Mouse (Mus musculus): Measurements from ENCODE around the gene Nrbp1. TPM values are rescaled to one million over a fixed set of nuclear protein-coding genes. Genes with fewer than 3 reads are reported as not detected.
"Not testable (repeated sequence)": the region's sequence is repeated elsewhere in the genome, so short reads cannot be mapped to it uniquely, and the experiment has no call there.

Gene Nrbp1
- total RNA-seq, 2 experiments from 2014 or later, result 76.3 to 76.6 TPM

DNA sequence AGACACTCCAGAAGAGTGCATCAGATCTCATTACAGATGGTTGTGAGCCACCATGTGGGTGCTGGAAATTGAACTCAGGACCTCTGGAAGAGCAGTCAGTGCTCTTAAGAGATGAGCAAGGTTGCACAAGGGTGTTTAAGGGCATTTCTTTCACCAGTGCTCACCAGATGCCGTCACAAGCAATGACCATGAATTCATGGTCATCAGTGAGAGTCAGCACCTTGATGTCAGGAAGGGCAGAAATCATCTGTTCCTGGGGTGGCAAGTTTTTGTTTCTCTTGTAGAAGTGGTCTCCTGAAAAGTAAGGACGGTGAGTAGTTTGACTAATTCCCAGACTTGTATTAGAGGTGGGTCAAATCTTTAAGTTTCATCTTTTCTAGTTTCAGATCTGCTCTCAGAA lies 36.8 kb upstream of the Nrbp1 start:
- DNase-seq (ENCODE audit: low spot score in 2 of 2), result no peak

DNA sequence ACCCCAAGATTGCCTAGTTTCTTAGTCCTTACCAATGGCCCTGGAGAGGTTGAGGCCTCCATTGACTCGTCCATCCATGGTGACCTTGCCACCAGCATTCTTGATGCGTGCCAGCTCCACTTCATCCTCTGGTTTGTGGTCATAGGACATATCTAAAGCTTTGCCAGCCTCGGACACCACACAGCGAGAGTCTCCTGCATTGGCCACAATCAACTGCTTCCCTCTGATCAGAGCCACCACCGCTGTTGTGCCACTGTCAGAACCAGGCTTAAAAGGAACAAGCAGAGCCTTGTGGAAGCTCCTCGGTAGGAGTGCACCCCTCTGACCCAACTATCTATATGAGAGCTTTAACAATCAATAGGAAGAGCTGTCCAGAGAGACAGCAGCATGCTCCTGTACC lies 36.2 kb upstream of the Nrbp1 start:
- DNase-seq (ENCODE audit: low spot score in 2 of 2), result no peak

- DNase-seq (ENCODE audit: low spot score in 2 of 2), result not testable (repeated sequence)
Observed at GRCm38 (mm10) chr5:31216554-31216953, 24.1 kb upstream of the Nrbp1 start.

DNA sequence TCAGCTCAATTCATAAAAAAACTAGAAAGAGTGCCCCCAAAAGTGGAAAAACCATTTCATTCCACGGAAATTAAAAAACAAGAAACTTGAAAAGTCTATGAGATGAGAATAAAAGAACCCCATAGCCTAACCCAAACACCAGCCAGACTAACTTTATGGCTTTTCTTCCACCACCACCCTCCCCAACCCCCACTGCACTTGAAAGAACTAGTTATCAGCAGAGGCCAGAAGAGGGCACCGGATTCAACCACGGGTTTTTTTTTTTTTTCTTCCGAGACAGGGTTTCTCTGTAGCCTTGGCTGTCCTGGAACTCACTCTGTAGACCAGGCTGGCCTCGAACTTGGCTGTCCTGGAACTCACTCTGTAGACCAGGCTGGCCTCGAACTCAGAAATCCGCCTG lies 22.4 kb upstream of the Nrbp1 start:
- DNase-seq (ENCODE audit: low spot score in 2 of 2), result no peak

DNA sequence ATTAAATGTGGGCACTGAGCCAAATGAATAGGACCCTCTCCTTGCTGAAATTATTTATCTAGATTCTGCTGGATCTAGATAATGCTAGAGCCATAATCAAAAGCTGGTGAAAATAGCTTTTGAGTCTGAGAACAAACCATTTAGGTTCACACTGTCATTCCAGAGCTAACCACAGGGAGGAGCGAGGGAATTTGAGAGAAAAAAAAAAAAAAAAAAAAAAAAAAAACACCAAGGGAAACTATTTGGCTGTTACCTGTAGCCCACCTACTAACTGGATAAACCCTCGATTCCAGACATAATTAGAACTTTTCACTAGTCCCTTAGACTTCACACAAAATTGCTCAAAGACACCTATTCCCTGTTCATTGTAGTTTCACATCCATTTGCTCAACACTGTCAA lies 21.6 kb upstream of the Nrbp1 start:
- DNase-seq (ENCODE audit: low spot score in 2 of 2), result peak in 1 of 2 experiments; percentile 23

DNA sequence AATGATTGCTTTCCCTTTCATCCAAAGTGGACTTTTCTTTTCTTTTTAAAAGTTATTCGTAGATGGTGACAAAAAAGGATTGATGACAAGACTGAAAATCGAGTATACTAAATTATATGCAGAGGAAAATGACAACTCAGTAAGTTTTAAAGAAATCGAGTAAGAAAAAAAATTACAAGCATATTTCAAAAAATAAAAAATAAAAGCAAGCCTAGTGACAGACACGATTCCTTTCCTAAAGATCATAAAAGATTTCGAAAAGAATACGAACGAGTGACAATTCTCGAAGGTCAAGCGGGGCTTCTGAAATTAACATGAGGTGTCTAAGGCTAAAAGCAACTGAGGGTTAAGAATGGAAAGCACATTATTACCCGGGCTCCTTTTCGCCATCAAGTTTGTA lies 21.2 kb upstream of the Nrbp1 start:
- no peak for DNase-seq (ENCODE audit: low spot score in 2 of 2)

- peak in 1 of 2 experiments; percentile 64 for DNase-seq (ENCODE audit: low spot score in 2 of 2)
Observed at GRCm38 (mm10) chr5:31219911-31220447, 20.7 kb upstream of the Nrbp1 start.

DNA sequence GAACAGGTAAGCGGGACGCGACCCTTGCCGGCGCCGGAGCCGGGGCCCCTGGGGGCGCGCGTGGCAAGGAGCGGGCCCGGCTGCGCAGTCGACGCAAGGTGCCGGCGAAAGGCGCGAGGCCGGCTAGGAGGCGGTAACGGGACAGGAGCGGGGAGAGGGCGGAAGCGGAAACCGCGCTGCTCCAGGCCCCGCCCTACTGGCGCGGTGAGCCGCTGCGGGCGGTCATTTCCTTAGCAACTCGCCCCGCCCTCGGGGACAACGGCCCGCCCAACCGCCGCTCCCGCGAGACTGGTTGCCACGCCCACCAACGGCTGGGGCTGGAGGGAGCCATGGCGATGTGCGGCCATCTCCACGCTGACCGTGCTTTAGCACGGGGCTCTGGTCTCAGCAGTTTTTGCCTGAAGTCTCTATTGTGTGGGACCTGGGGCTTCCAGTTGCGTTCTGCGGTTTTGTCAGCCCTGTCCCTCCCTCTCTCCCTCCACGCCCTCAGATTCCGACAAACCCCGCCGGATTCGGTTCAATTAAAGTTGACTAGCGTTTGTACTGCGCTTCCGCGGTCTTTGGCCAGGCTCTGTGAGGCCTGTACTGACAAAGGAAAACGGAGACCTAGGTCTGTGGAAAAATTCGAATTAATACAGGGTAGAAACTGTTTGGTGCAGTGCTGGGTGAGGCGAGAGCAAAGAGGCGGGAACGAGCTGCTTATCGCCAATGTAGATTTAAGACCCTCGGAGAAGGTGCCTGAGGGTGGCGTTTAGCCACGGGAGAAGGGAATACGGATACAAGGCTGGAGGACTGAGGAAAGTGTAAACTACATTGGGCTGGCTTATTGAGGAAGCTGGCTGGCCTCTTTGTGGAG lies 20.0 kb upstream of the Nrbp1 start, which contains the start of gene Ppm1g:
TSS of gene Ppm1g (minus strand) at position 240 of the 856 bp plus-strand sequence.
- DNase-seq (ENCODE audit: low spot score in 2 of 2), result peak; percentile 98 to 99

- DNase-seq (ENCODE audit: low spot score in 2 of 2), result peak; percentile 34 to 46
Observed at GRCm38 (mm10) chr5:31221304-31221945, 19.2 kb upstream of the Nrbp1 start.

DNA sequence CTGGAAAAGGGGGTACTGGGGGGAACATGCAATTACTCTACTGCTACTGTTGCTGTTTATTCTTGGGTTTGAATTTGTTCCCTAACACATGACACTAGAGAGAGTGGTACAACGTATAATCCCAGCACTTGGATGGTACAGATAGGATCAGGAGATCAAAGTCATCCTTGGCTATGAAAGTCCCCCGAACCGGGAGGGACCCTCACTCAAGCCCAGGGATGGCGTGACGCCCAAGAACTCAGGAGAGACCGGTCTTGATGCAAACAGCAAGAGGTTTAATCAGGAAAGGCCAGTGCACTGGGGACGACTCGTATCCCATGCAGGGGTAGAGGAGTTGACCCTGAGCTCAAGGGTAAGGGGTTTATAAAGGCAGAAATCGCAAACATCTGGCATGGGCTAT lies 18.0 kb upstream of the Nrbp1 start:
- DNase-seq (ENCODE audit: low spot score in 2 of 2), result no peak

DNA sequence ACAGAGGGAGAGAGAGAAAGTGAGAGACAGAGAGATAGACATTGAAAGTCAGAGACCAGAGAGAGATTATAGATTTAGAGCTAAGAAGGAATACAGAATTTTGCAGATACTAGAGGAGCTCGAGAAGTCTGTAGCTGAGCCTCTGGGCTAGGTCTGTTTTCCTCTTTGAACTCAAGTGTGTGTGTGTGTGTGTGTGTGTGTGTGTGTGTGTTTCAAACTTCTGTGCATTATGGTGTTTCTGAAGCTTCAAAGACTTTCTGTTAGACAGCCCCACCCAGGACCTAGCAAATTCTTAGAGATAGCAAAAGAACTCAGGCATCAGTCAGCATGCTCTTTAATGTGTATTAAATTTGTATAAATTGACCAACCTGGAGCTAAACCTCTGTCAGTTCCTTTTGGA lies 14.0 kb upstream of the Nrbp1 start:
- DNase-seq (ENCODE audit: low spot score in 2 of 2), result no peak

- no peak for DNase-seq (ENCODE audit: low spot score in 2 of 2)
Observed at GRCm38 (mm10) chr5:31241522-31242034, 914 bp downstream of the Nrbp1 start.

- no peak for DNase-seq (ENCODE audit: low spot score in 2 of 2)
Observed at GRCm38 (mm10) chr5:31242191-31242590, 1.5 kb downstream of the Nrbp1 start.

- DNase-seq (ENCODE audit: low spot score in 2 of 2), result no peak
Observed at GRCm38 (mm10) chr5:31250716-31251115, 10.1 kb downstream of the Nrbp1 start.

DNA sequence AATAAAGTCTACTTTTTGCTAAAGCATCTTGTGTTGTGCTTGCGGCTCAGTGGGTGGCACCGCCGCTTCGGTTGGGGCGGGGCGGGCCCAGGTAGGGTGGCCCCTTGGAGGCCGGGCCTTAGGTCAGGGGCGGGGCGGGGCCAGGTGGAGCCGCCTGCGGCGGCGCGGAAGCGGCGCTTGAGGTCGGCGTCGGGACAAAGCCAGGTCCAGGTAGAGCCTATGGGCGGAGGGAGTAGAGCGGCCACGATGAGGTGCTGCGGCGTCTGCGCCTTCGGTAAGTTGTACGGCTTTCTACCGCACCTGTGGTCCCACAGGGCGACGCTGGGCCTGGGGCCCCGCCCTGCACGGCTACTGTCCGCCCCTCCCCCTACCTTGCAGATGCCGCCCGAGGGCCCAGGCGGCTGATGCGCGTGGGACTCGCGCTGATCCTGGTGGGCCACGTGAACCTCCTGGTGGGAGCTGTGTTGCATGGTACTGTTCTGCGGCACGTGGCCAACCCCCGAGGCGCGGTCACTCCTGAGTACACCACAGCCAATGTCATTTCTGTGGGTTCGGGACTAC lies 11.0 kb downstream of the Nrbp1 start, which contains the start of gene Krtcap3:
TSS of gene Krtcap3 (plus strand) at position 151 of the 561 bp plus-strand sequence.
- DNase-seq (ENCODE audit: low spot score in 2 of 2), result peak; percentile 21 to 34

- no peak for DNase-seq (ENCODE audit: low spot score in 2 of 2)
Observed at GRCm38 (mm10) chr5:31252151-31252550, 11.5 kb downstream of the Nrbp1 start.

DNA sequence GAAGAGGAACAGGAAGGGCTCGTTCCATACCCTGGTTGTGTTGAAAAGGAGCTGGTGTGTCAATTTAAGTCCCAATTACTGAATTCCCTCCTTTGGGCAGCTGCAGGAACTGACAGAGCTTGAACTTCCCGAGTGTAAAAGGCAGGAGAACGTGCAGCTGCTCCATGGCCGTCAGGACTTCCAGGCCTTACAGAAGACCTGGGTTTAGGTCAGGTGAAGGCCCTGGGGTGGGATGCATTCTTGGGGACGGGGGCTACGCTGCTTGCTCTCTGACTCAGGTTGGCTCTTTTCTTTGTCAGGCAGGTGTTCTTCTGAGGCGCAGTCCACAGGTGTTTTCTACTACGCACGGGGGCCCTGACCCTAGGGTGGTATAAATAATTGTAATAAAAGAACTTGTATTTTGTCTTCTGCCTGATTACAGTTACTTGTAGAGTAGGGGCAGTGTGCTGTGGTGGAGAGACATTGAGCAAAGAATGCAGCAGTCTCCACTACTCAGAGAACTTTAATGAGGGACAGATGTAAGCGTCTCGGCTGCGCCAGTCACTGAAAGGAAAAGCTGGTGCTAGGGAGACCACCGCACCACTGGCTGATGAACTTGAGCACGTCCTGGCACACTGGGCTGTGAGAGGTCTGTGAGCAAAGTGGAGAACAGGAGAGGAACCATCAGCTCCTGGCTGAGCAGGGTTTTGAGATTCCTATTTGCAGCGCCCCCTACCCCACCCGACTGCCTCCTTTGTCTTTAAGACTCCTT lies 12.3 kb downstream of the Nrbp1 start:
- no peak for DNase-seq (ENCODE audit: low spot score in 2 of 2)

DNA sequence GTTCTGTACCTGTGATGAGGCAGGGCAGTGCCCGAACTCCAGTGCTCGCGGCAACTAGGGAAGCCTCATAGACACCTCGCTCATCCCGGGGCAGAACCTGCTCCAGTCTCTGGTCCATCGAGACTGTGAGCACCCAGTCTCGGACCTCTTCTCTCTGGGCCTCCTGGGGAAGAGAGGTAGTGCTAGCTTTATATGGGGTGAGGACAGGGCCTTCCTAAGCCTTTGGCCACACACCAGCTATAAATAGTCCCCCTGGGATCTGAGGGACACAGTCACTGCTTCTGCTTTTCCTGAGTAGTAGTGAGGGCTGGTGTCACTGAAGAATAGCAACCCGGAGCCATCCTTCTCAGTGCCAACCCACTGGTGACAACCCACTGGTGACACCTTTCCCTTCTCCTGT lies 13.1 kb downstream of the Nrbp1 start:
- no peak for DNase-seq (ENCODE audit: low spot score in 2 of 2)

DNA sequence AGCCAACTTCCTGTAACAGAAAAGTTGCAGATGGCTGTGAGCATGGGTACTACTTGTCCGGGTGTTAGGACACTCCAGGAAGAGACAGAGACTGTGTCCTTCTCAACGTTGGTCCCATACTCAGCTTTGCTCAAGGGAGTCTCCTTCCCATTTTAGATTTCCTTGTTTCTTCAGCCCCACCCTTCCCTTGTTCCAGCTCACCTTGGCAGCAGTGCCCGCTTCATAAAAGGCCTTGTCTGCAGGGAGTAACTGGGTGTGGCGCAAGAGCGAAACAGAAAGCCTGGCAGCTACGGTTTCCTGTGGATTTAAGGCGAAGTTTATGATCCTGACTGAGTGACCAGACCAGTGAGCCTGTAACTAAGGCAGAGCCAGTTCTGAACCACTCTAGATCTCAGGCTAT lies 13.8 kb downstream of the Nrbp1 start:
- DNase-seq (ENCODE audit: low spot score in 2 of 2), result no peak

GRCm38 (mm10) chr5:31254901-31255300 lies 14.2 kb downstream of the Nrbp1 start:
- no peak for DNase-seq (ENCODE audit: low spot score in 2 of 2)

- no peak for DNase-seq (ENCODE audit: low spot score in 2 of 2)
Observed at GRCm38 (mm10) chr5:31255381-31255780, 14.7 kb downstream of the Nrbp1 start.

All from layer of hippocampus, postnatal 10 days (tissue).